Mouse (Mus musculus) forebrain, embryonic 14.5 days (tissue): ENCODE results near the gene Nudt14. TPM values are rescaled to one million over a fixed set of nuclear protein-coding genes. Genes with fewer than 3 reads are reported as not detected.

Experiments
- ATAC-seq: fragments of 200-750 bp; cut with Nextera tagmentation; 2 replicates; pipeline ENCODE4 v1.8.0; 2017; ENCODE audit warnings: mild to moderate bottlenecking, moderate library complexity
- DNase-seq: peaks from one replicate; pipeline ENCODE4 v3.0.0-alpha.2; 2015; ENCODE audit warnings: low spot score
- H3K27ac ChIP-seq: fragments of 300-500 bp; sonication (generic); 2 replicates; pipeline ENCODE4 v1.5.1; 2014; ENCODE audit warnings: low read depth, mild to moderate bottlenecking, control low read depth, low read length, moderate library complexity
- H3K27me3 ChIP-seq: fragments of 300-500 bp; sonication (generic); replicated peaks from 2 replicates; pipeline ENCODE4 v1.6.1; 2014; ENCODE audit warnings: low read length, control low read depth, mixed read lengths; ENCODE audit not compliant: control insufficient read depth, insufficient read depth
- H3K36me3 ChIP-seq: fragments of 300-500 bp; sonication (generic); 2 replicates; pipeline ENCODE4 v1.6.1; 2014; ENCODE audit warnings: low read length, control low read depth; ENCODE audit not compliant: control insufficient read depth, insufficient read depth
- H3K4me1 ChIP-seq: fragments of 300-500 bp; sonication (generic); 2 replicates; pipeline ENCODE4 v1.6.1; 2014; ENCODE audit warnings: antibody characterized with exemption, low read length, control low read depth; ENCODE audit not compliant: control insufficient read depth, insufficient read depth
- H3K4me2 ChIP-seq: fragments of 300-500 bp; sonication (generic); 2 replicates; pipeline ENCODE4 v1.6.1; 2014; ENCODE audit warnings: mild to moderate bottlenecking, control low read depth, low read length
- H3K4me3 ChIP-seq: fragments of 300-500 bp; sonication (generic); 2 replicates; pipeline ENCODE4 v1.5.1; 2014; ENCODE audit warnings: low read depth, low read length, control low read depth
- H3K9ac ChIP-seq: fragments of 300-500 bp; sonication (generic); 2 replicates; pipeline ENCODE4 v1.6.1; 2014; ENCODE audit warnings: mild to moderate bottlenecking, low read length, control low read depth, moderate library complexity
- H3K9me3 ChIP-seq: fragments of 300-500 bp; sonication (generic); replicated peaks from 2 replicates; pipeline ENCODE4 v1.6.1; 2016; ENCODE audit warnings: low read length, control low read depth, mixed read lengths; ENCODE audit not compliant: control insufficient read depth
- WGBS: fragments of 180-500 bp; shearing (Covaris S2); extraction: QIAGEN DNeasy Blood & Tissue Kit; methylation state at CpG from one replicate; pipeline ENCODE4 v1.1.7; 2014; 5-methylcytosine and 5-hydroxymethylcytosine counted together
- polyA plus RNA-seq: library from polyadenylated mRNA; unstranded; fragments of >200 nt; fragmentation: Nextera tagmentation; extraction: Ambion mirVana; gene quantifications from 2 replicates; pipeline ENCODE4 v1.2.1, GENCODE M21; 2014

The Nudt14 gene
- polyA plus RNA-seq, 1 experiment from 2014 or later = 75.9 TPM

GRCm38 (mm10) chr12:112927265-112927664, 14.7 kb downstream of the Nudt14 start:
- no peaks in the 10 kb centered on the region for H3K36me3 ChIP-seq
- H3K4me3 ChIP-seq = no peak overlapping the region
- DNase-seq = no peak
- H3K9ac ChIP-seq = no peak overlapping the region
- H3K4me1 ChIP-seq = peaks cover 8% of the 10 kb centered on the region
- H3K27ac ChIP-seq = no peak overlapping the region
- no peaks in the 10 kb centered on the region for H3K9me3 ChIP-seq
- 62% methylated on average over 14 of the region's 14 CpGs for WGBS
- H3K27me3 ChIP-seq = peaks cover 41% of the 10 kb centered on the region
- ATAC-seq = no peak
- H3K4me2 ChIP-seq = peak overlapping the region; percentile 75; the same call in 1 of the 2 replicates

DNA sequence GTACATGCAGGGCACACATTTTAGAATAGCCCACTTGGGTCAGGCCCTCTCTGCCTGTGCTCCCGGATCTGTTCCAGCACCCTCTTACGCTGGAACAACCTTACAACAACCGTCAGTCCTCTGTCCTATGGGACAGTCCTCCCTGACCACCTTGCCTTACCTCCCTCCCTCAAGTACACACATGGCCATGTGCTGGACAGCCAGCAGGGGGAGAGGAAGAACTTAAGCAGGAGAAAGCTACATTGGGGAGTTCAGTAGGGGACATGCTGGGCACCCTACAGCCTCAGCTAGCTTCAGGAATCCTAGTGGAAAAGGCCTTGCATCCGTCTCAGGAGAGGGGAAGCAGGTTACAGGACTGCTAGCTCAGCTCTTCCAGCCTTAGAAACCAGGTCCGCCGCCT, 16.0 kb downstream of the Nudt14 start:
- DNase-seq (no peak), ATAC-seq (no peak)
- Histone ChIP-seq H3K4me3 (no peak overlapping the region), H3K4me1 (peaks cover 8% of the 10 kb centered on the region), H3K36me3 (no peaks in the 10 kb centered on the region), H3K27ac (no peak overlapping the region), H3K27me3 (peaks cover 33% of the 10 kb centered on the region), H3K9ac (no peak overlapping the region), H3K4me2 (no peak overlapping the region), H3K9me3 (no peaks in the 10 kb centered on the region)
- WGBS = 83% methylated on average over 6 of the region's 6 CpGs

DNA sequence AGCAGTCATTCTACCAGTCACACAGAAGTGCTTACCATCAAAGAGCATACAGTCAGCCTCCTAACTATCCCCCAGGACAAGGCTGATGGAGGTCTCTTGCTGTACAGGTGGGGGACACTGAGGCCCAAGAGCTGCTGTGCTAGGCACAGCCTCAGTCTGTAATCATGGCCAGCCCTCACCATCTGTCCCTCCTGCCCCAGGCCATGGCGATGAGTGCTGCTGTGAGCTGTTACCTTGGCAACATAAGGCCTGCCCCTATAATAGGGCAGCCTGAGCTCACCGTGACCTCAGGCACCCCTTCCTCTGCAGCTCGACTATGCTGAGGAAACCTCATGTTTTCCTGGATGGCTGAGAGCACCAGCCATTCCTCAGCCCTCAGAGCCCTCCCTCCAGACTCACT, 19.4 kb downstream of the Nudt14 start:
- Histone ChIP-seq H3K9me3 (no peaks in the 10 kb centered on the region), H3K9ac (no peak overlapping the region), H3K36me3 (no peaks in the 10 kb centered on the region), H3K4me2 (no peak overlapping the region), H3K4me3 (no peak overlapping the region), H3K4me1 (no peaks in the 10 kb centered on the region), H3K27me3 (0 out of 2 replicates have a peak, but pooled peaks cover 4% of the 10 kb centered on the region), H3K27ac (no peak overlapping the region)
- 12% methylated on average over 3 of the region's 3 CpGs for WGBS
- no peak for DNase-seq
- ATAC-seq = 0 out of 2 replicates have a peak, but pooled peaks have one; percentile 40

DNA sequence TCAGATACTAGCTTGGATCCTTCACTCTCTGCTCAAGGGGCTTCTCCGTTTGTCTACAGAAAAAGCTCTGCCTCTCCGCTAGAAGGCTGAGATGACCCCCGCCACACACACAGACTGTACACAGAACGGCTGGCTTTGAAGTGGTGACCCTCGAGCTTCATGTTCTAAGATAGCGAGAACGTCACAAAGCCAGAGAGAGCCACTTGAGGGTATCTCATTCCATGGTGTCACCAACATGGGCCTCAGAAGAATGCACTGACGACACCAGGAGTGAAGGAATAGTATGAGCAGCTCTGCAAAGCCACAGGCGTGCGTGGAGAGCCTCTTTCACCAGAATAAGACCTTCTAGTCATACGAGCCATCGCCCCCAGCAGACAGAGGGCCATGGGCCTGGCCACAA, 20.4 kb downstream of the Nudt14 start:
- Histone ChIP-seq H3K4me3 (no peak overlapping the region), H3K27ac (no peak overlapping the region), H3K9me3 (no peaks in the 10 kb centered on the region), H3K4me2 (no peak overlapping the region), H3K27me3 (no peaks in the 10 kb centered on the region), H3K4me1 (no peaks in the 10 kb centered on the region), H3K36me3 (no peaks in the 10 kb centered on the region), H3K9ac (no peak overlapping the region)
- ATAC-seq = no peak
- 88% methylated on average over 12 of the region's 12 CpGs for WGBS
- DNase-seq = no peak

DNA sequence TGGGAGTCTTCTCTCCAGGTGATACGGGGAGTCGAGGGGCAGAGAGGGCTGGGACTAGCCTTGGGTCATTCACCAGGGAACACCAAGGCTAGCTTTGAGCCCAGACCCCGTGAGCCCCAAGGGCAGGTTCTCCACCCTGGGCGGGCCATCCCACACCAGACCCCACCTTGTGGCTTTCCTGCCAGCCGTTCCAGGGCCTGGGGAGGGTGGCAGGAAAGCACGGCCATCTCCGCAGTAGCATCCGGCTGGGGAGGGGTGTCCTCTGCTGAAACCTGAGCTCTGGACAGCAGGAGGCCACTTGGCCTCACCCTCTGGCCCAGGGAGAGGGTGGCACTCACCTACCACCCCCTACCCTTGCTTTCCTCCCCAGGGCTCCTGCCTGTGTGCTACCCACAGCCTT, 24.0 kb downstream of the Nudt14 start:
- DNase-seq (no peak), ATAC-seq (no peak)
- no peak overlapping the region for H3K4me2 ChIP-seq
- H3K27ac ChIP-seq = no peak overlapping the region
- H3K27me3 ChIP-seq = no peaks in the 10 kb centered on the region
- no peak overlapping the region for H3K9ac ChIP-seq
- H3K36me3 ChIP-seq = peaks cover 15% of the 10 kb centered on the region; the same call in 1 of the 2 replicates
- no peaks in the 10 kb centered on the region for H3K9me3 ChIP-seq
- 64% methylated on average over 8 of the region's 8 CpGs for WGBS
- H3K4me1 ChIP-seq = no peaks in the 10 kb centered on the region
- H3K4me3 ChIP-seq = no peak overlapping the region

DNA sequence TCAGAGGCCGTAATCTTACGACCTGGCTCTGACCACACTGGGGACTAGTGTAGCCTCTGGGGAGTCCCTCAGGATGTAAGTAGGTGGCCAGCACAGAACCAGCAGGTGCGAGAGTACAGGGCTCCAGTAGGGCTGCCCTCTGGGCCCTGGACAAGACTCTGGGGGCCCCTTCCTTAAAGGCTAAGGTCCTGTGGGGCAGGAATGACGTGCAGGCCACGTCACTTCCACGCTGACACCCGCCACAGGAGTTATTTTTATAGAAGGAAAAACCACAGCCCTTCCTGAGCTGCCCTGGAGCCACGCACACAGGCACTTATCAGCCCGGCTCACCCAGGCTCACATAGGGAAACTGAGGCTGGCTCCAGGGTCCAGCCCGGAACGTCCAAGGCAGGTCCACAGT, 24.4 kb downstream of the Nudt14 start:
- Histone ChIP-seq H3K4me3 (no peak overlapping the region), H3K9ac (no peak overlapping the region), H3K27ac (no peak overlapping the region), H3K4me2 (no peak overlapping the region), H3K36me3 (peaks cover 17% of the 10 kb centered on the region; the same call in 1 of the 2 replicates), H3K27me3 (no peaks in the 10 kb centered on the region), H3K4me1 (no peaks in the 10 kb centered on the region), H3K9me3 (no peaks in the 10 kb centered on the region)
- DNase-seq (no peak), ATAC-seq (no peak)
- WGBS = 78% methylated on average over 11 of the region's 11 CpGs

GRCm38 (mm10) chr12:112916698-112917400, 25.1 kb downstream of the Nudt14 start:
- WGBS = 91% methylated on average over 16 of the region's 16 CpGs
- H3K4me1 ChIP-seq = no peaks in the 10 kb centered on the region
- peaks cover 21% of the 10 kb centered on the region; the same call in 1 of the 2 replicates for H3K36me3 ChIP-seq
- H3K4me2 ChIP-seq = no peak overlapping the region
- no peak for ATAC-seq
- no peak for DNase-seq
- no peak overlapping the region for H3K9ac ChIP-seq
- H3K4me3 ChIP-seq = no peak overlapping the region
- H3K27me3 ChIP-seq = no peaks in the 10 kb centered on the region
- H3K9me3 ChIP-seq = no peaks in the 10 kb centered on the region
- H3K27ac ChIP-seq = no peak overlapping the region

DNA sequence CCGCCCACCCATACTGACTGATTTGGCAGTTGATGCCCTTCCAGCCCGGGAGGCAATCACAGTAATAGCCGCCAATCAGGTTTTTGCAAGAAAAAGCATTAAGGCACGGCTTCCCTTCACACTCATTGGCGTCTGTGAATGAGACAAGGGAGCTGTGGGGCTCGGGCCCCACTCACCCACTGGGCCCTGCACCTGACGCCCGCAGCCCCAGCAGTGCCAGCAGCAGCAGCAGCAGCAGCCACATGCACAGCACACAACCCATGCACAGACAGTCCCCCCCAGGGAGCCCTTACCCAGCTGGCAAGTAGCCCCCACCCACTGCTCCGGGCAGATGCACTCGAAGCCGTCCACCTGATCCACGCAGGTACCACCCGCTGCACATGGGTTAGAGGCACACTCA, 26.3 kb downstream of the Nudt14 start:
- WGBS = 59% methylated on average over 13 of the region's 13 CpGs
- peaks cover 32% of the 10 kb centered on the region; the same call in 1 of the 2 replicates for H3K36me3 ChIP-seq

GRCm38 (mm10) chr12:112914527-112914926, 27.4 kb downstream of the Nudt14 start:
- H3K4me3 ChIP-seq = no peak overlapping the region
- no peaks in the 10 kb centered on the region for H3K9me3 ChIP-seq
- no peak overlapping the region for H3K9ac ChIP-seq
- 84% methylated on average over 11 of the region's 11 CpGs for WGBS
- H3K4me1 ChIP-seq = no peaks in the 10 kb centered on the region
- H3K4me2 ChIP-seq = no peak overlapping the region
- no peak for ATAC-seq
- H3K27ac ChIP-seq = no peak overlapping the region
- no peaks in the 10 kb centered on the region for H3K27me3 ChIP-seq
- peaks cover 40% of the 10 kb centered on the region; the same call in 1 of the 2 replicates for H3K36me3 ChIP-seq
- DNase-seq = no peak

More for the DNA sequence above, 26.3 kb downstream of the Nudt14 start:
- Histone ChIP-seq H3K27me3 (no peaks in the 10 kb centered on the region), H3K4me3 (no peak overlapping the region), H3K4me2 (no peak overlapping the region), H3K4me1 (no peaks in the 10 kb centered on the region), H3K27ac (no peak overlapping the region), H3K9ac (no peak overlapping the region), H3K9me3 (no peaks in the 10 kb centered on the region)
- ATAC-seq = 0 out of 2 replicates have a peak, but pooled peaks have one; percentile 25
- DNase-seq = no peak
